Mouse (Mus musculus): ENCODE results near the gene Slc22a3. TPM values are rescaled to one million over a fixed set of nuclear protein-coding genes. Genes with fewer than 3 reads are reported as not detected.

The Slc22a3 gene
- polyA plus RNA-seq, 1 experiment from 2014 or later = 0.77 TPM

- no peak overlapping the region for H3K4me3 ChIP-seq
- no peak overlapping the region for H3K27ac ChIP-seq
- no peak for ATAC-seq (ENCODE audit: low FRiP score)
- 74% methylated on average over 19 of the region's 19 CpGs for WGBS
- H3K27me3 ChIP-seq = no peaks in the 10 kb centered on the region
- peaks cover 7% of the 10 kb centered on the region; the same call in 1 of the 2 replicates for H3K4me1 ChIP-seq
- H3K9me3 ChIP-seq (replicated peaks) = no peaks in the 10 kb centered on the region; the same call in 1 of the 2 replicates
- no peaks in the 10 kb centered on the region for H3K36me3 ChIP-seq
- no peak overlapping the region for H3K4me2 ChIP-seq (replicated peaks)
- no peak overlapping the region for H3K9ac ChIP-seq
Observed at GRCm38 (mm10) chr17:12419491-12420079, 87.9 kb downstream of the Slc22a3 start.

DNA sequence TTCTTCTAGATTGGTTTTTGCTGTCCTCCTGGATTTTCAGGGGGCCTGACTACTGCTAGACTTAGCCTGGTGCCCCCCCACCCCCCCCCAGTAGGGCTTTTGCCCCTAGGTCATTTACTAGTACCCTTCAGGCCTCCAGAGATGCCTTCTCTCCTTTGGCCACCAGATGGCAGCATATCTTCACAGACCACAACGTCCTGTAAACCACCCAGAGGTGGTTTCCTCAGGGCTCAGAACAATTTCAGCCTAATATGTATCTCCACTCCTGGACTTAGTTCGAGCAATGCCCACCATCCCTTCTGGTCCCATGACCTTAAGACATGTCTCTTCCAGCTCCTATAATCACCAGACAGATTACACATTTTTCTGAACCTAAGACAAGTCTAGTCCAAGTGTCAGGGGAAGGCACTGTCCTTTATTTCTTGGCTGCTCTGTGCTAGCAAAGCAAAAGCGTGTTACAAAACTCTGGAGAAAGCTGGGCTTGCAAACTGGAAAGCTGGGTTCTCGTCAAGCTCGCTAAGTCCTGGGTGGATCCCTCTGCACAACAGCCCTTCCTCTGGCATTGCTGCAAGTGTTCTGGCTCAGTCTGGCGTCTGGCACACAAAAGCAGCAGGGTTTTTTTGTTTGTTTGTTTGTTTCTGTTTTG is 91.1 kb downstream of the Slc22a3 start:
- ATAC-seq (ENCODE audit: low FRiP score) = peak; percentile 54; the same call in 1 of the 2 replicates
- Histone ChIP-seq H3K9me3 (replicated peaks) (no peaks in the 10 kb centered on the region; the same call in 1 of the 2 replicates), H3K9ac (no peak overlapping the region), H3K4me1 (peaks cover 8% of the 10 kb centered on the region; the same call in 1 of the 2 replicates), H3K36me3 (no peaks in the 10 kb centered on the region), H3K4me3 (no peak overlapping the region), H3K27ac (no peak overlapping the region), H3K4me2 (replicated peaks) (no peak overlapping the region), H3K27me3 (no peaks in the 10 kb centered on the region)
- WGBS = 49% methylated on average over 6 of the region's 6 CpGs

DNA sequence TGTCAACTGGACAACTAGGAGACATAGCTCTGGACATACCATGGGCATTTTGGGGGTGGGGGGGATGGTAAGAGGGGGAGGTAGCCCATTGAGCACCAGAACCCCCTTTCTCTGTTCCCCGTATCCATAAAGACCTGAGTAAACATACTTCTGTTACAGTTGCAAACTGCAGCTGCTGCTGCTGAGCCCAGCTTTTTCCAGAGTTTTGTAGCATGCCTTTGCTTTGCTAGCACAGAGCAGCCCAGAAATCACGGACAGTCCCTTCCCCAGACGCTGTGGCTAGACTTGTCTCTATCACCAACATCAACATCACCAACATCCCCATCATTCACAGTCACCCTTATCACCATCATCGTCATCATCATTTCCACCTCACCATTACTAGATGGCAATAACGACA is 91.8 kb downstream of the Slc22a3 start:
- Histone ChIP-seq H3K27ac (no peak overlapping the region), H3K4me2 (replicated peaks) (no peak overlapping the region), H3K9me3 (replicated peaks) (no peaks in the 10 kb centered on the region; the same call in 1 of the 2 replicates), H3K27me3 (no peaks in the 10 kb centered on the region), H3K36me3 (no peaks in the 10 kb centered on the region), H3K4me1 (peaks cover 8% of the 10 kb centered on the region; the same call in 1 of the 2 replicates), H3K4me3 (no peak overlapping the region), H3K9ac (no peak overlapping the region)
- 58% methylated on average over 5 of the region's 5 CpGs for WGBS
- peak; percentile 29; the same call in 1 of the 2 replicates for ATAC-seq (ENCODE audit: low FRiP score)

DNA sequence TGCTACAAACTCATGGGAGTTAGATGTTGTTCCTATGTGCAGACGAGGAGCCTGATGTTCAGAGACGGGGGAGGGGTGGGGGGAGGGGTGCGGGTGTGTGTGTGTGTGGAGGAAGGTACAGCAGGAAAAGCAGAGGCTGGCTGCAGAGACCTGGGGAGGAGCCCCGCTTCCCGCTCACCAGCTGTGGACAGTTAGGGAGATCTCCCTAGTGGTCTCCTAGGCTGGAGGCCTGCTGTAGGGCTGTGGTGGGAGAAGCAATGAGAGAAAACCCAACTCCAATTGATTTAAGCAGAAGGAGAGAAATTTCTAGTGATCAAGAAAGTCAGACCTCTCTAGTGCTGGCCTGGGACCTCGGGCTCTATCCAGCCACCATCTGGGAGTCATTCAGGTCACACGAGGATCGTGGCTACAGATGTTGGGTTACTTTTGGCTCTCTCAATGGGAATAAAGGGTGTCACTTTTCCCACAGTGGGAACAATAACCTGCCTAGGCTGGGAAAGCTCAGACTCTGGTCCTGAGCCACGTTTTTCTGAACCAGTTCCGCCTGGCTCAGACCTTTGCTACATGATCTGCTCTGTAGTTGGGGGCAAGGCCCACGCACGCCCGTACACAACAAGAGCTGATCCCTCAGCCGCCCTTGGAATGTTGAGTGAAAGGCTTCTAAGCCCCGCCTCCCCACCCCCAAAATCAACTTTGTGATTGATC is 92.3 kb downstream of the Slc22a3 start:
- no peak overlapping the region for H3K27ac ChIP-seq
- H3K9ac ChIP-seq = no peak overlapping the region
- no peaks in the 10 kb centered on the region; the same call in 1 of the 2 replicates for H3K9me3 ChIP-seq (replicated peaks)
- H3K27me3 ChIP-seq = no peaks in the 10 kb centered on the region
- no peak overlapping the region for H3K4me2 ChIP-seq (replicated peaks)
- 36% methylated on average over 15 of the region's 15 CpGs for WGBS
- H3K4me1 ChIP-seq = peaks cover 8% of the 10 kb centered on the region; the same call in 1 of the 2 replicates
- no peaks in the 10 kb centered on the region for H3K36me3 ChIP-seq
- H3K4me3 ChIP-seq = no peak overlapping the region
- ATAC-seq (ENCODE audit: low FRiP score) = 0 out of 2 replicates have a peak, but pooled peaks have one; percentile 38

- H3K4me2 ChIP-seq (replicated peaks) = no peak overlapping the region
- no peak overlapping the region for H3K9ac ChIP-seq
- H3K4me1 ChIP-seq = peaks cover 8% of the 10 kb centered on the region; the same call in 1 of the 2 replicates
- H3K27me3 ChIP-seq = no peaks in the 10 kb centered on the region
- 68% methylated on average over 3 of the region's 3 CpGs for WGBS
- H3K36me3 ChIP-seq = no peaks in the 10 kb centered on the region
- no peak for ATAC-seq (ENCODE audit: low FRiP score)
- H3K9me3 ChIP-seq (replicated peaks) = no peaks in the 10 kb centered on the region; the same call in 1 of the 2 replicates
- no peak overlapping the region for H3K27ac ChIP-seq
- H3K4me3 ChIP-seq = no peak overlapping the region
Observed at GRCm38 (mm10) chr17:12412891-12413237, 94.6 kb downstream of the Slc22a3 start.

DNA sequence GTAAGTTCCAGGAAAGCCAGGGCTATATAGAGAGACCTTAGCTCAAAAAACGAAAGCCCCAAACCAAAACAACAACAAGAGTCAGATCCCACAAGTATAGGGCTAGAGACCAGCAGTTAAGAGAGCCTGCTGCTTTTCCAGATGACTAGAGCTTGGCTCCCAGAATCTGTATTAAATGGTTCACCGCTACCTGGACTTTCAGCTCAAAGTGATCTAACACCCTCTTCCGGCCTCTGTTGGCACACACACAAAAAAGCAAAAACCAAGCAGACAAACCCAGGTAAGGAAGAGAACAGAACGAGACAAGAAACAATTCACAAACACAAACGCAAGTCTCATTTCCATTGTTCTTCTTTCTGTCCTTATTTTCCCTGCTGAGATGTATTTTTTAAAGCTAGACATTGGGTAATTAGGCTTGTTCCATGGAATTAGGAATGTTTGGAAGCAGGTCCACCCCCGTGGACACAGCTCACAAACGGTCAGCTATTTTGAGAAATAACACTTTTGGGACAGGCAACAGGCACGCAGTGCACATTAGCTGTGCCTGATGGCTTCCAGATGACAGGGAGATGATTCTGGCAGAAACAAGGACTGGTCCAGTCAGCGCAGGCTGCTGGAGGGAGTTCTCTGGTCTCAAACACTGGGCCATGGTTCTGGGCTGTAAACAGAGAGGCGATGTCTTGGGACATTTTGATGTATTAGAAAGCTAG is 95.2 kb downstream of the Slc22a3 start:
- Histone ChIP-seq H3K27ac (no peak overlapping the region), H3K4me2 (replicated peaks) (no peak overlapping the region), H3K27me3 (no peaks in the 10 kb centered on the region), H3K4me1 (peaks cover 8% of the 10 kb centered on the region; the same call in 1 of the 2 replicates), H3K4me3 (no peak overlapping the region), H3K9ac (no peak overlapping the region), H3K36me3 (no peaks in the 10 kb centered on the region), H3K9me3 (replicated peaks) (no peaks in the 10 kb centered on the region)
- ATAC-seq (ENCODE audit: low FRiP score) = no peak
- 69% methylated on average over 10 of the region's 10 CpGs for WGBS

DNA sequence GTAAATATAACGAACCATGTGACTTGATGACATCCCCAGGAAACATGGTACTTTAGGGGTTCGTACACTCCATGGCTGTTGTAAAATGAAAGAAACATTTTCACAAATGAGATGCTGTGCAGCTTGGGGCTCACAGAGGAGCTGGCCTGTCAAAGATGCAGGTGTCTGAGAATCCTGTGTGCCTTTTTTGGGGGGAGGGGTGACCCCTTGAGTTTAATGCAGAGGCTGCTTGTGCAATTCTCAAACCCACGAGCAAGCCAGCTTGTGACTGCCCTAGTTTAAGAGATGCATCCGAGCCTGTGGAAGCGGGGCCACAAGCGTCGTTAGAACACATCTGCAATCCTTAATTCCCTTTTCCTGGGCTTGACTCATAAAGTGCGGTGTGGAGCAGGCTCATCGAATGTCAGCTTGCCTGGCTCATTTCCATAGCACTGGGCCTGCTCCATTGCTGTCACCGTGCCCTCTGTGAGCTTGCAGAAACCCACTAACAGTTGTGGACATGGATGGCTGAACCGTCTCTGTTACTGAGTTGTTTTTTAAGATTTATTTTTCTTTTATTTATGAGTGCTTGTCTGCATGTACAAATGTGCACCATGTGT is 98.1 kb downstream of the Slc22a3 start:
- no peak for ATAC-seq (ENCODE audit: low FRiP score)
- Histone ChIP-seq H3K9ac (no peak overlapping the region), H3K9me3 (replicated peaks) (no peaks in the 10 kb centered on the region), H3K36me3 (no peaks in the 10 kb centered on the region), H3K27ac (no peak overlapping the region), H3K4me2 (replicated peaks) (no peak overlapping the region), H3K4me3 (no peak overlapping the region), H3K4me1 (no peaks in the 10 kb centered on the region), H3K27me3 (no peaks in the 10 kb centered on the region)
- WGBS = 81% methylated on average over 11 of the region's 11 CpGs

GRCm38 (mm10) chr17:12403420-12403819 is 104.1 kb downstream of the Slc22a3 start:
- Histone ChIP-seq H3K27ac (no peak overlapping the region), H3K4me1 (no peaks in the 10 kb centered on the region), H3K4me2 (replicated peaks) (no peak overlapping the region), H3K9me3 (replicated peaks) (no peaks in the 10 kb centered on the region), H3K27me3 (no peaks in the 10 kb centered on the region), H3K36me3 (no peaks in the 10 kb centered on the region), H3K9ac (no peak overlapping the region), H3K4me3 (no peak overlapping the region)
- WGBS = 76% methylated on average over 7 of the region's 7 CpGs
- ATAC-seq (ENCODE audit: low FRiP score) = no peak

GRCm38 (mm10) chr17:12396163-12396677 is 111.3 kb downstream of the Slc22a3 start:
- Histone ChIP-seq H3K4me2 (replicated peaks) (no peak overlapping the region), H3K4me3 (no peak overlapping the region), H3K4me1 (no peaks in the 10 kb centered on the region), H3K9ac (no peak overlapping the region), H3K27ac (no peak overlapping the region), H3K36me3 (no peaks in the 10 kb centered on the region), H3K9me3 (replicated peaks) (no peaks in the 10 kb centered on the region), H3K27me3 (no peaks in the 10 kb centered on the region)
- WGBS = 92% methylated on average over 9 of the region's 9 CpGs
- no peak for ATAC-seq (ENCODE audit: low FRiP score)

DNA sequence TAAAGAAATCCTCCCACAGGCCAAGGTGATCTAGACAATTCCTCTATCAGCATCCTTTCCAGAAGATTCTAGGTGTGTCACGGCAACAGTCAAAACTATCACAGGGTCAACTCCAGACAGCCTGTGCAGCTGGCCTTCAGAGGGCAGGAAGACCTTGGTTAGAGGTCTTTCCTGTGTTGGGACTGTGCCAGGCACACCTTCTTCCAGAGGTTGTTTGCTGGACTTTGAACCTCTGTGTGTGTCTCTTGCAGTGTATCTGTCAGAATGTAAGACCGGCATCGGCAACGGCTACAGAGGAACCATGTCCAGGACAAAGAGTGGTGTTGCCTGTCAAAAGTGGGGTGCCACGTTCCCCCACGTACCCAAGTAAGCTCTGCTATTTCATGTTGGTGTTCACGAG is 119.3 kb downstream of the Slc22a3 start:
- WGBS = 94% methylated on average over 7 of the region's 7 CpGs
- no peak overlapping the region for H3K4me3 ChIP-seq

DNA sequence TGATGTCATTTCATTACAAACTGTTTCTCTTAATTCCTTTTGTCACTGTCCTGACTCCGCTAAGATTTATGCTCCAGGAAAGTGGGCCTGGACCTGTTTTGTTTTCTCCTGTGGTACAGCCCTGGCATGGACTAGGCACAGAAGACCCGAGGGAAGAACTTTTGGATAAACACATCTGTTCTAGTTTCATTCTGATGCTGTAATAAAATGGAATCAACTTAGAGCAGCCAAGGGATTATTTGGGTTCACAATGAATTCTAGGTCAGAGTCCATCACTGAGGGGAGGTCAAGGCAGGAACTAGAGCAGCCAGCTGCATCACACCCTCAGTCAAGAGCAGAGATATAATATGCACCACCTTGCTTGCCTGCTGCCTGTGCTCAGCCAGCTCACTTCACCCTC is 119.7 kb downstream of the Slc22a3 start:
- no peak for ATAC-seq (ENCODE audit: low FRiP score)
- 80% methylated on average over 2 of the region's 2 CpGs for WGBS
- Histone ChIP-seq H3K36me3 (no peaks in the 10 kb centered on the region), H3K4me3 (no peak overlapping the region), H3K4me1 (peaks cover 1% of the 10 kb centered on the region; the same call in 1 of the 2 replicates), H3K27ac (no peak overlapping the region), H3K9me3 (replicated peaks) (0 out of 2 replicates have a peak, but pooled peaks cover 2% of the 10 kb centered on the region), H3K9ac (no peak overlapping the region), H3K27me3 (no peaks in the 10 kb centered on the region), H3K4me2 (replicated peaks) (no peak overlapping the region)

More for the DNA sequence above, 119.3 kb downstream of the Slc22a3 start:
- Histone ChIP-seq H3K4me1 (no peaks in the 10 kb centered on the region), H3K9me3 (replicated peaks) (0 out of 2 replicates have a peak, but pooled peaks cover 2% of the 10 kb centered on the region), H3K27me3 (no peaks in the 10 kb centered on the region), H3K36me3 (no peaks in the 10 kb centered on the region), H3K9ac (no peak overlapping the region), H3K27ac (no peak overlapping the region), H3K4me2 (replicated peaks) (no peak overlapping the region)
- ATAC-seq (ENCODE audit: low FRiP score) = no peak

Data from hindbrain, embryonic 12.5 days (tissue).